Mouse (Mus musculus) CH12.LX (cell line): ENCODE data around the gene Vegfd.

Experiments used
- BHLHE40 ChIP-seq: IDR thresholded peaks from 2 replicates; pipeline ENCODE4 v1.6.1; 2011; ENCODE audit warnings: mild to moderate bottlenecking, low read depth, low read length, improper control_type of control experiment
- CTCF ChIP-seq, 2 experiments: IDR thresholded peaks in 1 of 2; conservative IDR thresholded peaks in 1 of 2; 2 replicates each; pipeline ENCODE4 v1.5.1; 2011 to 2012; ENCODE audit warnings: low read depth in 2 of 2, low read length in 2 of 2, improper control_type of control experiment in 1 of 2, inconsistent platforms in 1 of 2, mild to moderate bottlenecking in 1 of 2, moderate library complexity in 1 of 2
- HCFC1 ChIP-seq: IDR thresholded peaks from 2 replicates; pipeline ENCODE4 v1.6.1; 2012; ENCODE audit warnings: low read depth, mild to moderate bottlenecking, inconsistent platforms, low read length, improper control_type of control experiment
- KAT2A ChIP-seq: IDR thresholded peaks from 2 replicates; pipeline ENCODE4 v1.6.1; 2012; ENCODE audit warnings: low read length, improper control_type of control experiment, inconsistent platforms; ENCODE audit not compliant: insufficient replicate concordance
- MAZ ChIP-seq: IDR thresholded peaks from 2 replicates; pipeline ENCODE4 v1.6.1; 2012; ENCODE audit warnings: low read depth, mild to moderate bottlenecking, inconsistent platforms, low read length, improper control_type of control experiment, moderate library complexity
- MEF2A ChIP-seq: IDR thresholded peaks from 2 replicates; pipeline ENCODE4 v1.6.1; 2014; ENCODE audit warnings: low read depth, mild to moderate bottlenecking, inconsistent platforms, low read length, improper control_type of control experiment, borderline replicate concordance
- NRF1 ChIP-seq: IDR thresholded peaks from 2 replicates; pipeline ENCODE4 v1.6.1; 2014; ENCODE audit warnings: low read depth, mild to moderate bottlenecking, inconsistent platforms, low read length, improper control_type of control experiment, moderate library complexity
- POLR2A ChIP-seq: IDR thresholded peaks from 2 replicates; pipeline ENCODE4 v1.6.1; 2011; ENCODE audit warnings: low read depth, mild to moderate bottlenecking, improper control_type of control experiment, low read length
- POLR2AphosphoS2 ChIP-seq: IDR thresholded peaks from 2 replicates; pipeline ENCODE4 v1.6.1; 2011; ENCODE audit warnings: low read depth, low read length, improper control_type of control experiment
- RCOR1 ChIP-seq: conservative IDR thresholded peaks from 2 replicates; pipeline ENCODE4 v1.6.1; 2012; ENCODE audit warnings: low read depth, mild to moderate bottlenecking, inconsistent platforms, low read length, improper control_type of control experiment
- TBP ChIP-seq: conservative IDR thresholded peaks from 2 replicates; pipeline ENCODE4 v1.6.1; 2011; ENCODE audit warnings: low read depth, low read length, improper control_type of control experiment
- TCF12 ChIP-seq: IDR thresholded peaks from 2 replicates; pipeline ENCODE4 v1.6.1; 2014; ENCODE audit warnings: low read depth, mild to moderate bottlenecking, inconsistent platforms, low read length, improper control_type of control experiment
- UBTF ChIP-seq: IDR thresholded peaks from 2 replicates; pipeline ENCODE4 v1.6.1; 2012; ENCODE audit warnings: low read depth, mild to moderate bottlenecking, inconsistent platforms, low read length, improper control_type of control experiment, moderate library complexity
- USF1 ChIP-seq: IDR thresholded peaks from 2 replicates; pipeline ENCODE4 v1.6.1; 2014; ENCODE audit warnings: low read depth, mild to moderate bottlenecking, inconsistent platforms, low read length, improper control_type of control experiment

GRCm38 (mm10) chrX:164406133-164407022 is 33.2 kb downstream of the Vegfd start:
- no peak for TF ChIP-seq KAT2A
- no peak for TF ChIP-seq CTCF (conservative IDR thresholded peaks at IDR 0.05 in 1 of 2, IDR thresholded peaks at IDR 0.05 in 1 of 2; ENCODE audit: low read depth in 2 of 2, low read length in 2 of 2)
- no peak for TF ChIP-seq UBTF
- no peak for TF ChIP-seq RCOR1
- no peak for TF ChIP-seq POLR2A
- no peak for TF ChIP-seq MAZ
- TF ChIP-seq TBP: no peak
- no peak for TF ChIP-seq HCFC1
- no peak for TF ChIP-seq NRF1
- no peak for TF ChIP-seq MEF2A
- TF ChIP-seq TCF12: no peak
- TF ChIP-seq BHLHE40: no peak
- TF ChIP-seq USF1: no peak
- no peak for TF ChIP-seq POLR2AphosphoS2
